Mouse (Mus musculus) lung, adult 2 months (tissue): ENCODE data around the gene Gpr107.

Experiments used
- CTCF ChIP-seq: fragments of 200-500 bp; IDR thresholded peaks from 2 replicates; pipeline ENCODE4 v1.5.1; 2011; ENCODE audit warnings: mild to moderate bottlenecking, low read length, control low read depth; ENCODE audit not compliant: insufficient read depth
- POLR2A ChIP-seq: fragments of 200-500 bp; IDR thresholded peaks from 2 replicates; pipeline ENCODE4 v1.6.1; 2011; ENCODE audit warnings: low read depth, mild to moderate bottlenecking, control low read depth, low read length, borderline replicate concordance; ENCODE audit errors: extremely low read depth

- TF ChIP-seq POLR2A (no peak), CTCF (no peak)
Observed at GRCm38 (mm10) chr2:31121131-31121693, 30.9 kb upstream of the Gpr107 start.
